Mouse (Mus musculus): ENCODE data around the gene Gm26602.

- TF ChIP-seq CEBPB (IDR thresholded peaks at IDR 0.05; ENCODE audit: insufficient read depth, poor library complexity, severe bottlenecking) (no peak), POLR2A (IDR thresholded peaks at IDR 0.05; ENCODE audit: insufficient read length, low read depth) (no peak), USF1 (IDR thresholded peaks at IDR 0.05; ENCODE audit: low read depth) (no peak), POLR2AphosphoS2 (IDR thresholded peaks at IDR 0.05; ENCODE audit: insufficient read length, low read depth) (no peak), MYOG (IDR thresholded peaks at IDR 0.05; ENCODE audit: control insufficient read depth in 1 of 3, insufficient read depth in 1 of 3, insufficient read length in 2 of 3, low read depth in 2 of 3) (no peak), MAX (IDR thresholded peaks at IDR 0.05; ENCODE audit: low read depth) (no peak), REST (IDR thresholded peaks at IDR 0.05; ENCODE audit: insufficient read depth, insufficient read length) (no peak), TCF3 (IDR thresholded peaks at IDR 0.05; ENCODE audit: insufficient read length, low read depth) (no peak), TCF12 (IDR thresholded peaks at IDR 0.05; ENCODE audit: insufficient read depth, poor library complexity, severe bottlenecking) (no peak), E2F4 (IDR thresholded peaks at IDR 0.05; ENCODE audit: insufficient read depth) (no peak), MYOD1 (IDR thresholded peaks at IDR 0.05; ENCODE audit: control insufficient read depth in 1 of 3, insufficient read length in 2 of 3, low read depth in 2 of 3) (no peak)
Measured at GRCm38 (mm10) chr10:79881981-79882380, 28.7 kb upstream of the Gm26602 start.

All from myocyte (in vitro differentiated cells).